11 mouse cellular contexts compared by ENCODE assay signal in genomic region chr2:112822721-112823120, GRCm38 (mm10).
DNase-seq lines count a peak whose midpoint lies in the region; ATAC-seq and TF ChIP-seq lines count a peak whose summit lies in the region.
"Had no signal": no experiment of that assay in that cellular context is flagged by ENCODE, and none has a peak within 500 bp of the region (broad histone marks: within the 10 kb centered on the region; RNA-seq: fewer than 3 reads in every experiment).

No protein-coding gene starts in this region.

- 32% methylated on average over 3 of the region's 3 CpGs for WGBS in midbrain, embryonic 14.5 days
- 41% methylated on average over 3 of the region's 3 CpGs for whole genome bisulfite sequencing in liver, embryonic 12.5 days (ENCODE audit: insufficient replicate concordance)

- no peak overlapping the region for H3K4me2 ChIP-seq in midbrain, embryonic 14.5 days (ENCODE audit: low read length)
- H3K4me2 ChIP-seq in liver, embryonic 12.5 days: no peak overlapping the region
- H3K4me2 ChIP-seq: liver, embryonic 15.5 days had no signal

- DNase-seq in frontal cortex, postnatal 10 days (ENCODE audit: low spot score in 2 of 2): no peak
- peak; percentile 4 to 14 for DNase-seq in left cerebral cortex, adult 18-20 months (ENCODE audit: low spot score in 2 of 2)
- no peak for DNase-seq in left cerebral cortex, adult 11 months (ENCODE audit: low spot score)
- DNase-seq in Patski (ENCODE audit: low read depth, low spot score): no peak
- peak; percentile 72 for DNase-seq in midbrain, embryonic 14.5 days
- no peak for DNase-seq in yolk sac, embryonic 10.5 days (ENCODE audit: low spot score)
- DNase-seq: gastrocnemius, postnatal 14 days; heart, postnatal 36 days had no signal

- peak; percentile 17 for TF ChIP-seq CTCF in Patski (IDR thresholded peaks at IDR 0.05)

- CTCF ChIA-PET in Patski (lab: Charles Lee): no interaction called here

- no peak overlapping the region for H3K4me3 ChIP-seq in midbrain, embryonic 14.5 days (replicated peaks; ENCODE audit: low read depth, low read length)
- H3K4me3 ChIP-seq in liver, embryonic 12.5 days: no peak overlapping the region
- H3K4me3 ChIP-seq: liver, embryonic 15.5 days had no signal

- peak; percentile 92 for ATAC-seq in frontal cortex, adult (ENCODE audit: low TSS enrichment)
- no peak for ATAC-seq in Patski
- ATAC-seq in midbrain, embryonic 14.5 days (ENCODE audit: low FRiP score, low TSS enrichment): 0 out of 2 replicates have a peak, but pooled peaks have one; percentile 6
- ATAC-seq in liver, embryonic 12.5 days: no peak

- peaks cover 4% of the 10 kb centered on the region for H3K27me3 ChIP-seq in Patski
- H3K27me3 ChIP-seq in midbrain, embryonic 14.5 days (ENCODE audit: control insufficient read depth, insufficient read depth, low read length): no peaks in the 10 kb centered on the region
- no peaks in the 10 kb centered on the region for H3K27me3 ChIP-seq in liver, embryonic 12.5 days (replicated peaks)
- H3K27me3 ChIP-seq: liver, embryonic 15.5 days had no signal

- no peaks in the 10 kb centered on the region for H3K4me1 ChIP-seq in midbrain, embryonic 14.5 days (ENCODE audit: control insufficient read depth, insufficient read depth, low read length)
- no peaks in the 10 kb centered on the region for H3K4me1 ChIP-seq in liver, embryonic 12.5 days
- H3K4me1 ChIP-seq: liver, embryonic 15.5 days had no signal

- no peaks in the 10 kb centered on the region for H3K9me3 ChIP-seq in midbrain, embryonic 14.5 days (ENCODE audit: control insufficient read depth, low read length)
- H3K9me3 ChIP-seq in liver, embryonic 12.5 days (replicated peaks): no peaks in the 10 kb centered on the region
- H3K9me3 ChIP-seq: liver, embryonic 15.5 days had no signal

- in situ Hi-C loops in Patski (cut with MboI; ENCODE audit: low pct_unique_long_range_greater_than_20kb): no loop called here

- POLR2A ChIA-PET in Patski (lab: Charles Lee): no interaction called here

- no peak overlapping the region for H3K9ac ChIP-seq in midbrain, embryonic 14.5 days (replicated peaks; ENCODE audit: low read length)
- no peak overlapping the region for H3K9ac ChIP-seq in liver, embryonic 12.5 days
- H3K9ac ChIP-seq: liver, embryonic 15.5 days had no signal

- H3K27ac ChIP-seq in midbrain, embryonic 14.5 days (replicated peaks; ENCODE audit: low read depth, low read length): no peak overlapping the region
- H3K27ac ChIP-seq in liver, embryonic 12.5 days: no peak overlapping the region
- H3K27ac ChIP-seq: liver, embryonic 15.5 days had no signal

- H3K36me3 ChIP-seq in midbrain, embryonic 14.5 days (ENCODE audit: control insufficient read depth, insufficient read depth, low read length): no peaks in the 10 kb centered on the region
- H3K36me3 ChIP-seq in liver, embryonic 12.5 days: no peaks in the 10 kb centered on the region
- H3K36me3 ChIP-seq: liver, embryonic 15.5 days had no signal

Comparison
In these comparisons a context has a peak if more than half of its experiments do, and no peak if none do; other contexts are left out.
1. DNase-seq: peak in left cerebral cortex, adult 18-20 months (2 of 2) and midbrain, embryonic 14.5 days (single experiment); none in frontal cortex, postnatal 10 days (0 of 2), left cerebral cortex, adult 11 months (single experiment), Patski (single experiment) and yolk sac, embryonic 10.5 days (single experiment).
2. ATAC-seq: peak in frontal cortex, adult (single experiment) and midbrain, embryonic 14.5 days (single experiment); none in Patski (single experiment) and liver, embryonic 12.5 days (single experiment).